Mouse (Mus musculus) C3H10T1/2 (cell line): ENCODE results near the gene Txndc11. TPM values are rescaled to one million over a fixed set of nuclear protein-coding genes. Genes with fewer than 3 reads are reported as not detected.

Source experiments
- polyA plus RNA-seq, 2 experiments: library from polyadenylated mRNA; unstranded; fragments of >200 nt; fragmentation: generic; extraction: Trizol; gene quantifications; one replicate each; pipeline ENCODE4 v1.2.1; 2012; ENCODE audit warnings: missing spikeins in 2 of 2

Txndc11 gene
- 10 to 100 TPM in 1 of 2 experiments, 1 to 10 TPM in 1; 5.6 to 10.8 TPM for polyA plus RNA-seq

GRCm38 (mm10) chr16:11134348-11135344, at the start of gene Txndc11:
Txndc11 (minus strand) TSS chr16:11134650.

GRCm38 (mm10) chr16:11176208-11176883, 41.9 kb upstream of the Txndc11 start, which contains the start of gene Zc3h7a:
Zc3h7a (minus strand) TSS chr16:11176393.

GRCm38 (mm10) chr16:11066029-11066832, 68.2 kb downstream of the Txndc11 start, which contains the start of gene Litaf:
Litaf (minus strand) TSS chr16:11066157.

GRCm38 (mm10) chr16:11060645-11061044, 73.8 kb downstream of the Txndc11 start, which contains the start of gene Snn:
Snn (plus strand) TSS chr16:11060945.

Other genes with a start within 250 kb of the Txndc11 start
- 10 to 100 TPM in 1 of 2 experiments, 1 to 10 TPM in 1; 6.4 to 79.7 TPM for gene Snn, start 73.7 kb downstream of the Txndc11 start, polyA plus RNA-seq
- gene Litaf, start 68.5 kb downstream of the Txndc11 start, polyA plus RNA-seq: 10 to 100 TPM; 38.1 to 98.4 TPM
- 10 to 100 TPM in 1 of 2 experiments, under 1 TPM in 1; 0.74 to 14.6 TPM for gene Zc3h7a, start 41.7 kb upstream of the Txndc11 start, polyA plus RNA-seq
- gene Rsl1d1, start 68.7 kb upstream of the Txndc11 start, polyA plus RNA-seq: 10 to 100 TPM in 1 of 2 experiments, 1 to 10 TPM in 1; 6.5 to 24.3 TPM
- gene Gspt1, start 119.7 kb upstream of the Txndc11 start, polyA plus RNA-seq: 10 to 100 TPM; 13.6 to 37.6 TPM
- not detected for gene Tnfrsf17, start 179.2 kb upstream of the Txndc11 start, polyA plus RNA-seq
- gene Snx29, start 188.3 kb upstream of the Txndc11 start, polyA plus RNA-seq: 1 to 10 TPM in 1 of 2 experiments, under 1 TPM in 1; 0.18 to 2.2 TPM